ENCODE assay signal across 14 mouse cellular contexts in genomic region chr1:66251649-66252332, GRCm38 (mm10).
DNase-seq lines count a peak whose midpoint lies in the region; ATAC-seq and TF ChIP-seq lines count a peak whose summit lies in the region.
"Had no signal": no experiment of that assay in that cellular context is flagged by ENCODE, and none has a peak within 500 bp of the region (broad histone marks: within the 10 kb centered on the region; RNA-seq: fewer than 3 reads in every experiment).

No protein-coding gene starts in this region.

- 25% methylated on average over 4 of the region's 4 CpGs for WGBS in kidney, adult 2 months
- WGBS in hindbrain, embryonic 12.5 days = 49% methylated on average over 4 of the region's 4 CpGs
- WGBS in liver, embryonic 14.5 days (ENCODE audit: insufficient replicate concordance) = 32% methylated on average over 4 of the region's 4 CpGs

- TF ChIP-seq EP300 in liver, embryonic 14.5 days (IDR thresholded peaks at IDR 0.05; ENCODE audit: low read depth) = no peak

- H3K9me3 ChIP-seq in hindbrain, embryonic 12.5 days (replicated peaks) = no peaks in the 10 kb centered on the region
- no peaks in the 10 kb centered on the region for H3K9me3 ChIP-seq in liver, embryonic 14.5 days (ENCODE audit: control insufficient read depth, low read length)

- no peak overlapping the region for H3K4me3 ChIP-seq in kidney, adult 2 months (ENCODE audit: insufficient read depth, low read depth, low read length)
- H3K4me3 ChIP-seq in hindbrain, embryonic 12.5 days = no peak overlapping the region
- H3K4me3 ChIP-seq in liver, embryonic 14.5 days (ENCODE audit: insufficient read depth in 1 of 2, low read depth in 2 of 2, low read length in 2 of 2) = no peak overlapping the region

- H3K27me3 ChIP-seq in kidney, adult 2 months (replicated peaks; ENCODE audit: control insufficient read depth, insufficient read depth, low read length) = no peaks in the 10 kb centered on the region
- H3K27me3 ChIP-seq in hindbrain, embryonic 12.5 days = no peaks in the 10 kb centered on the region
- no peaks in the 10 kb centered on the region for H3K27me3 ChIP-seq in liver, embryonic 14.5 days (ENCODE audit: control insufficient read depth, insufficient read depth, low read length)

- no peak overlapping the region for H3K9ac ChIP-seq in hindbrain, embryonic 12.5 days
- no peak overlapping the region for H3K9ac ChIP-seq in liver, embryonic 14.5 days (replicated peaks)

- no peak for TF ChIP-seq CTCF in kidney, adult 2 months (conservative IDR thresholded peaks at IDR 0.05; ENCODE audit: insufficient read depth, insufficient read length, low read depth, low read length)
- no peak for TF ChIP-seq CTCF in liver, embryonic 14.5 days (IDR thresholded peaks at IDR 0.05; ENCODE audit: low read depth)

- no peaks in the 10 kb centered on the region for H3K36me3 ChIP-seq in kidney, adult 2 months (ENCODE audit: control insufficient read depth, insufficient read depth, low read length)
- no peaks in the 10 kb centered on the region; the same call in 1 of the 2 replicates for H3K36me3 ChIP-seq in hindbrain, embryonic 12.5 days
- no peaks in the 10 kb centered on the region for H3K36me3 ChIP-seq in liver, embryonic 14.5 days (replicated peaks; ENCODE audit: control insufficient read depth, insufficient read depth, low read depth)

- ATAC-seq in hindbrain, embryonic 12.5 days (ENCODE audit: low FRiP score) = no peak
- no peak for ATAC-seq in liver, embryonic 14.5 days (ENCODE audit: insufficient read depth)
- ATAC-seq in cerebellum, adult (ENCODE audit: insufficient number of reproducible peaks, low FRiP score, low TSS enrichment) = no peak

- no peak overlapping the region for H3K27ac ChIP-seq in kidney, adult 2 months (ENCODE audit: insufficient read depth, low read depth, low read length)
- H3K27ac ChIP-seq in hindbrain, embryonic 12.5 days = peak overlapping the region; percentile 72
- H3K27ac ChIP-seq in liver, embryonic 14.5 days = no peak overlapping the region

- no peak overlapping the region for H3K4me2 ChIP-seq in hindbrain, embryonic 12.5 days (replicated peaks)
- peak overlapping the region; percentile 8; the same call in 1 of the 2 replicates for H3K4me2 ChIP-seq in liver, embryonic 14.5 days (ENCODE audit: low read depth)

- DNase-seq in kidney, adult 2 months = peak; percentile 23
- no peak for DNase-seq in kidney, postnatal 4 days
- no peak for DNase-seq in liver, embryonic 14.5 days (ENCODE audit: low read depth in 3 of 3, low spot score in 3 of 3)
- peak; percentile 28 for DNase-seq in retina, embryonic 14.5 days (ENCODE audit: low spot score)
- no peak for DNase-seq in thymus, postnatal 36 days
- no peak for DNase-seq in cerebellum, postnatal 36 days
- DNase-seq: adrenal gland, postnatal 14 days; cerebellum, adult 2 months; gastrocnemius, postnatal 25 days; heart, postnatal 36 days; lung, postnatal 10 days; right cerebral cortex, postnatal 4 days had no signal

- TF ChIP-seq POLR2A in kidney, adult 2 months (IDR thresholded peaks at IDR 0.05; ENCODE audit: low read depth, low read length) = no peak

- no peaks in the 10 kb centered on the region for H3K4me1 ChIP-seq in kidney, adult 2 months (ENCODE audit: control insufficient read depth, insufficient read depth, low read length)
- H3K4me1 ChIP-seq in hindbrain, embryonic 12.5 days = peaks cover 15% of the 10 kb centered on the region
- no peaks in the 10 kb centered on the region for H3K4me1 ChIP-seq in liver, embryonic 14.5 days (replicated peaks; ENCODE audit: control insufficient read depth in 2 of 2, insufficient read depth in 2 of 2, low read length in 1 of 2)

Comparison
In these comparisons a context has a peak if more than half of its experiments do, and no peak if none do; other contexts are left out.
1. DNase-seq: peak in kidney, adult 2 months (single experiment) and retina, embryonic 14.5 days (single experiment); none in kidney, postnatal 4 days (0 of 2), liver, embryonic 14.5 days (0 of 3), thymus, postnatal 36 days (0 of 2) and cerebellum, postnatal 36 days (0 of 2).